Mouse (Mus musculus) liver, adult 2 months (tissue): ENCODE measurements around the gene Etfb. TPM values are rescaled to one million over a fixed set of nuclear protein-coding genes. Genes with fewer than 3 reads are reported as not detected.
A peak's percentile ranks its signal among the peaks of the same experiment; 100 is the strongest.

Experiments used
- DNase-seq: peaks from one replicate; pipeline ENCODE4 v3.0.0-alpha.2; 2011; ENCODE audit warnings: low read depth, low spot score; ENCODE audit errors: extremely low read depth
- H3K27ac ChIP-seq: fragments of 200-500 bp; replicated peaks from 2 replicates; pipeline ENCODE4 v1.5.1; 2012; ENCODE audit warnings: low read depth, mild to moderate bottlenecking, control low read depth, inconsistent platforms, low read length; ENCODE audit not compliant: insufficient read depth
- H3K27me3 ChIP-seq: fragments of 200-500 bp; 2 replicates; pipeline ENCODE4 v1.6.1; 2012; ENCODE audit warnings: mild to moderate bottlenecking, moderate library complexity, low read length, inconsistent platforms; ENCODE audit not compliant: control insufficient read depth, insufficient read depth
- H3K36me3 ChIP-seq: fragments of 200-500 bp; 2 replicates; pipeline ENCODE4 v1.6.1; 2012; ENCODE audit warnings: low read length, inconsistent platforms; ENCODE audit not compliant: control insufficient read depth, insufficient read depth
- H3K4me1 ChIP-seq: fragments of 200-500 bp; 2 replicates; pipeline ENCODE4 v1.6.1; 2011; ENCODE audit warnings: low read length; ENCODE audit not compliant: control insufficient read depth, insufficient read depth
- H3K4me3 ChIP-seq: fragments of 200-500 bp; 2 replicates; pipeline ENCODE4 v1.5.1; 2011; ENCODE audit warnings: low read depth, mild to moderate bottlenecking, control low read depth, low read length, moderate library complexity; ENCODE audit not compliant: insufficient read depth
- H3K79me2 ChIP-seq: fragments of 200-500 bp; 2 replicates; pipeline ENCODE4 v1.6.1; 2012; ENCODE audit warnings: inconsistent platforms, mild to moderate bottlenecking, low read length, moderate library complexity; ENCODE audit not compliant: control insufficient read depth, insufficient read depth
- H3K9ac ChIP-seq: fragments of 200-500 bp; 2 replicates; pipeline ENCODE4 v1.6.1; 2012; ENCODE audit warnings: low read depth, mild to moderate bottlenecking, control low read depth, inconsistent platforms, low read length
- CTCF ChIP-seq: fragments of 200-500 bp; IDR thresholded peaks from 2 replicates; pipeline ENCODE4 v1.5.1; 2011; ENCODE audit warnings: low read depth, low read length, control low read depth
- POLR2A ChIP-seq: fragments of 200-500 bp; IDR thresholded peaks from 2 replicates; pipeline ENCODE4 v1.6.1; 2011; ENCODE audit warnings: low read length, control low read depth; ENCODE audit not compliant: insufficient read depth; ENCODE audit errors: extremely low read depth
- WGBS: fragments of 180-500 bp; shearing (Covaris S2); methylation state at CpG from one replicate; pipeline ENCODE4 v1.1.7; 2018; 5-methylcytosine and 5-hydroxymethylcytosine counted together
- polyA plus RNA-seq: library from polyadenylated mRNA; depleted of rRNA; stranded (reverse); fragments of >200 nt; gene quantifications from 2 replicates; pipeline ENCODE4 v1.2.3, GENCODE M21; 2012; rRNA removed
- total RNA-seq: library from RNA; depleted of rRNA; stranded (reverse); fragments of >200 nt; gene quantifications from 2 replicates; pipeline ENCODE4 v1.2.3, GENCODE M21; 2014; rRNA removed

The Etfb gene
- total and polyA plus RNA-seq, 2 experiments = 330 to 572 TPM

- H3K9ac ChIP-seq = no peak overlapping the region
- H3K4me3 ChIP-seq = no peak overlapping the region
Observed at GRCm38 (mm10) chr7:43490182-43490584, 46.3 kb downstream of the Etfb start.

GRCm38 (mm10) chr7:43490861-43491260 is 47.0 kb downstream of the Etfb start:
- TF ChIP-seq POLR2A (no peak), CTCF (no peak)
- Histone ChIP-seq H3K4me3 (no peak overlapping the region), H3K36me3 (no peaks in the 10 kb centered on the region), H3K27me3 (peaks cover 9% of the 10 kb centered on the region; the same call in 1 of the 2 replicates), H3K79me2 (no peaks in the 10 kb centered on the region), H3K9ac (no peak overlapping the region), H3K4me1 (no peaks in the 10 kb centered on the region), H3K27ac (no peak overlapping the region)
- WGBS = 57% methylated on average over 9 of the region's 9 CpGs
- no peak for DNase-seq

More at GRCm38 (mm10) chr7:43490182-43490584, 46.3 kb downstream of the Etfb start:
- TF ChIP-seq CTCF = no peak
- TF ChIP-seq POLR2A = no peak
- no peaks in the 10 kb centered on the region for H3K79me2 ChIP-seq
- no peaks in the 10 kb centered on the region for H3K36me3 ChIP-seq
- WGBS = 1% methylated on average over 8 of the region's 13 CpGs
- H3K27me3 ChIP-seq = peaks cover 9% of the 10 kb centered on the region; the same call in 1 of the 2 replicates
- H3K4me1 ChIP-seq = no peaks in the 10 kb centered on the region
- DNase-seq = no peak
- no peak overlapping the region for H3K27ac ChIP-seq

DNA sequence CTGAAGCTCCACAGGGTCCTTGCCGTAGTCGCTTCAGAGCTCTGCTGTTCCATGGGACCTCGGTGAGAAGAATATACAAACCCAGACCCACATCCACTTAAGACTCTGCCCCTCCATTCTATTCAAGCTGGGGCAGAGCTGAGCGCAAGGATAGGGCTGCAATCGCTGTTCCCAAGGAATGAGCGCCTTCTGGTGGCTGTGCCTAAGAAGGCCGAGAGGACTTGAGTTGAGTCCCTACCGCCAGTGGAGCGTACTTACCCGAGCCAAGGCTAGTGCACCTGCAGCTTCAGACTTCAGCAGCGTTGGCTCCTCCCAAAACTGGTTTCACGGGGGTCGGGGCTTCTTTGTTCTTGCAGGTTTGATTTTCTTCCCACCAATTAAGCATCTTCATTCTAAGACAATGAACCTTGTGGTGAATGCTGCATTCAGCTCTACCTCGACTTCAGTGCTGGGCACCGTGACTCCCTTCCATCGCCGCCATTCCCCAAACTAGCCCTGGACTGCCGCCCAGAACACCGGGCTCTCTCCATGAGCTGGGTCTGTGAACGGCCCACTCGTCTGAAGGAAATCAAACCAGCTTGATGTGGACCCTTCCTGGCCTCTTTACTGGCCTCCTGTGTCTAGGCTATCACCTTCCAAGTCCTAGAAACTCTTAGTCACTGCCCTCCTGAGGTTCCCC is 51.6 kb downstream of the Etfb start:
- TF ChIP-seq POLR2A = no peak
- peak; percentile 60 for TF ChIP-seq CTCF
- peak; percentile 5 for DNase-seq
- Histone ChIP-seq H3K27ac (no peak overlapping the region), H3K79me2 (no peaks in the 10 kb centered on the region), H3K4me1 (no peaks in the 10 kb centered on the region), H3K27me3 (peaks cover 4% of the 10 kb centered on the region; the same call in 1 of the 2 replicates), H3K4me3 (no peak overlapping the region), H3K36me3 (no peaks in the 10 kb centered on the region), H3K9ac (no peak overlapping the region)
- 21% methylated on average over 21 of the region's 21 CpGs for WGBS

Other genes starting within 250 kb of the Etfb start
- 12.1 and 12.2 TPM in 2 replicates for gene Zfp715, start 130.8 kb upstream of the Etfb start, total RNA-seq
- gene Zfp715, start 130.8 kb upstream of the Etfb start, polyA plus RNA-seq = 1.7 and 1.8 TPM in 2 replicates
- 0.09 and 0.27 TPM in 2 replicates for gene Siglecf, start 92.7 kb upstream of the Etfb start, total RNA-seq
- 0.05 and 0.10 TPM in 2 replicates for gene Siglecf, start 92.7 kb upstream of the Etfb start, polyA plus RNA-seq
- gene Siglecg, start 35.9 kb upstream of the Etfb start, total RNA-seq = 0.09 and 0.40 TPM in 2 replicates
- 0.36 and 1.1 TPM in 2 replicates for gene Siglecg, start 35.9 kb upstream of the Etfb start, polyA plus RNA-seq
- gene Lim2, start 16.4 kb upstream of the Etfb start, total RNA-seq = not detected in 2 replicates
- gene Lim2, start 16.4 kb upstream of the Etfb start, polyA plus RNA-seq = not detected in 2 replicates
- gene Nkg7, start 7.0 kb upstream of the Etfb start, total RNA-seq = 0.81 and 1.1 TPM in 2 replicates
- 1.7 and 2.5 TPM in 2 replicates for gene Nkg7, start 7.0 kb upstream of the Etfb start, polyA plus RNA-seq
- gene Cldnd2, start 3.3 kb upstream of the Etfb start, total RNA-seq = not detected in 2 replicates
- 0.17 TPM in 1 of 2 replicates, not detected in the other for gene Cldnd2, start 3.3 kb upstream of the Etfb start, polyA plus RNA-seq
- not detected in 2 replicates for gene Gm45233, start within 50 bp of the Etfb start, total RNA-seq
- gene Gm45233, start within 50 bp of the Etfb start, polyA plus RNA-seq = 0.28 TPM in 1 of 2 replicates, not detected in the other
- gene Vsig10l, start 19.1 kb downstream of the Etfb start, total RNA-seq = 0.37 and 0.47 TPM in 2 replicates
- 0.80 and 1.6 TPM in 2 replicates for gene Vsig10l, start 19.1 kb downstream of the Etfb start, polyA plus RNA-seq
- 0.13 and 0.18 TPM in 2 replicates for gene Iglon5, start 46.0 kb downstream of the Etfb start, total RNA-seq
- gene Iglon5, start 46.0 kb downstream of the Etfb start, polyA plus RNA-seq = 0.62 and 0.81 TPM in 2 replicates
- gene 4931406B18Rik, start 61.9 kb downstream of the Etfb start, total RNA-seq = not detected in 2 replicates
- not detected in 2 replicates for gene 4931406B18Rik, start 61.9 kb downstream of the Etfb start, polyA plus RNA-seq
- 0.28 and 1.3 TPM in 2 replicates for gene Cd33, start 100.3 kb downstream of the Etfb start, total RNA-seq
- gene Cd33, start 100.3 kb downstream of the Etfb start, polyA plus RNA-seq = 0.16 and 1.0 TPM in 2 replicates
- gene Zfp658, start 118.2 kb downstream of the Etfb start, total RNA-seq = 1.1 and 1.2 TPM in 2 replicates
- 0.20 and 0.49 TPM in 2 replicates for gene Zfp658, start 118.2 kb downstream of the Etfb start, polyA plus RNA-seq
- 3.5 and 3.9 TPM in 2 replicates for gene Zfp719, start 135.5 kb downstream of the Etfb start, total RNA-seq
- 0.59 and 1.1 TPM in 2 replicates for gene Zfp719, start 135.5 kb downstream of the Etfb start, polyA plus RNA-seq
- 0.09 TPM in 1 of 2 replicates, not detected in the other for gene Zfp819, start 163.1 kb downstream of the Etfb start, total RNA-seq
- not detected in 2 replicates for gene Zfp819, start 163.1 kb downstream of the Etfb start, polyA plus RNA-seq
- not detected in 2 replicates for gene Ceacam18, start 190.6 kb downstream of the Etfb start, total RNA-seq
- not detected in 2 replicates for gene Ceacam18, start 190.6 kb downstream of the Etfb start, polyA plus RNA-seq
- gene Siglece, start 216.1 kb downstream of the Etfb start, total RNA-seq = 2.1 and 3.0 TPM in 2 replicates
- gene Siglece, start 216.1 kb downstream of the Etfb start, polyA plus RNA-seq = 2.2 and 4.5 TPM in 2 replicates
- 2.4 and 3.2 TPM in 2 replicates for gene Ctu1, start 227.9 kb downstream of the Etfb start, total RNA-seq
- gene Ctu1, start 227.9 kb downstream of the Etfb start, polyA plus RNA-seq = 5.1 and 5.8 TPM in 2 replicates
- gene Klk14, start 246.3 kb downstream of the Etfb start, total RNA-seq = not detected in 2 replicates
- not detected in 2 replicates for gene Klk14, start 246.3 kb downstream of the Etfb start, polyA plus RNA-seq